Mouse (Mus musculus) hindbrain, embryonic 16.5 days (tissue): ENCODE results near the gene Cracr2b. TPM values are rescaled to one million over a fixed set of nuclear protein-coding genes. Genes with fewer than 3 reads are reported as not detected.

Experiments used
- ATAC-seq: fragments of 200-750 bp; cut with Nextera tagmentation; 2 replicates; pipeline ENCODE4 v1.8.0; 2017; ENCODE audit warnings: moderate TSS enrichment, moderate library complexity
- H3K27ac ChIP-seq: fragments of 300-500 bp; sonication (generic); 2 replicates; pipeline ENCODE4 v1.5.1; 2014; ENCODE audit warnings: low read depth, mild to moderate bottlenecking, control low read depth, low read length, moderate library complexity
- H3K27me3 ChIP-seq: fragments of 300-500 bp; sonication (generic); replicated peaks from 2 replicates; pipeline ENCODE4 v1.6.1; 2014; ENCODE audit warnings: low read length; ENCODE audit not compliant: control insufficient read depth, insufficient read depth
- H3K36me3 ChIP-seq: fragments of 300-500 bp; sonication (generic); 2 replicates; pipeline ENCODE4 v1.6.1; 2014; ENCODE audit warnings: mild to moderate bottlenecking, low read length, moderate library complexity, mixed read lengths; ENCODE audit not compliant: control insufficient read depth, insufficient read depth
- H3K4me1 ChIP-seq: fragments of 300-500 bp; sonication (generic); 2 replicates; pipeline ENCODE4 v1.6.1; 2014; ENCODE audit warnings: low read depth, low read length; ENCODE audit not compliant: control insufficient read depth, insufficient read depth
- H3K4me2 ChIP-seq: fragments of 300-500 bp; sonication (generic); 2 replicates; pipeline ENCODE4 v1.6.1; 2014; ENCODE audit warnings: mild to moderate bottlenecking, low read length, control low read depth, moderate library complexity
- H3K4me3 ChIP-seq: fragments of 300-500 bp; sonication (generic); 2 replicates; pipeline ENCODE4 v1.5.1; 2014; ENCODE audit warnings: mild to moderate bottlenecking, low read length, control low read depth, moderate library complexity
- H3K9ac ChIP-seq: fragments of 300-500 bp; sonication (generic); 2 replicates; pipeline ENCODE4 v1.6.1; 2014; ENCODE audit warnings: low read depth, mild to moderate bottlenecking, control low read depth, low read length, moderate library complexity
- H3K9me3 ChIP-seq: fragments of 300-500 bp; sonication (generic); 2 replicates; pipeline ENCODE4 v1.6.1; 2014; ENCODE audit warnings: mild to moderate bottlenecking, low read length, moderate library complexity; ENCODE audit not compliant: control insufficient read depth
- WGBS: fragments of 180-500 bp; shearing (Covaris S2); extraction: QIAGEN DNeasy Blood & Tissue Kit; methylation state at CpG from one replicate; pipeline ENCODE4 v1.1.7; 2014; 5-methylcytosine and 5-hydroxymethylcytosine counted together
- polyA plus RNA-seq: library from polyadenylated mRNA; unstranded; fragments of >200 nt; fragmentation: Nextera tagmentation; extraction: Ambion mirVana; gene quantifications from 2 replicates; pipeline ENCODE4 v1.2.1, GENCODE M21; 2015

Cracr2b gene
- polyA plus RNA-seq, 1 experiment from 2014 or later, result 10.8 TPM

DNA sequence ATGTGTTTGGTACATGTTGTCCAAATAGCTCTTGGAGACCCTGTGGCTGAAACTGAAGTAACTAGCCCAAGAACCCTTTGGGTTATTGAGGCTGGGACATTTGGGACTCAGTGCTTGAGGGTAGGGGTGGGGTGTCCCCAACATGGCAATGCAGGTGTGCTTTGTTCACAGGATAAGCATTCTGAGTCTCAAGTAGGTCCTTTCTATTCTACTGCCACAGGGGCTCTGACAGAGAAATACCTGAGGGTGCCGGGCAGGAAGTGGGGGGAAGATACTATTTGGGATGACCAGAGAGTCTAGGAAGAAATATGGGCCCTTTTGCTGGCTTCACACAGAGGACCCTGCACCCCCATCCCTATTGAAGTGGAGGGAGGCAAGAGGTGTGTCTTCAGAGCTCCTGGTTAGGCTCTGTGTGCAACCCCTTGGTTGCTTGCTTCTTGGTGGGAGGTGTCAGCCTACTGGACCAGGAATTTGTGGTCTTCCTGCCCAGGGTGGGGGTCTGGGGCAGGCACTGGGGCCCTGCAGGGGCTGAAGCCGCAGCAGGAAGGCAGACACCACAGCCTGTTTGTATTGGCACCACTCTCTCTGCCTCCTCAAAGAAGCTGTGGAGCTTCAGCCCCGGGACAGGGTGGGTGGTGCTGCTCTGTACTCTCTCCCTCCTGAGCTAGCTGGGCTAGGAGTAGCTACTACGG, 16.8 kb downstream of the Cracr2b start:
- no peak overlapping the region for H3K4me3 ChIP-seq
- H3K9me3 ChIP-seq, result no peaks in the 10 kb centered on the region
- H3K27me3 ChIP-seq, result peaks cover 5% of the 10 kb centered on the region; the same call in 1 of the 2 replicates
- H3K36me3 ChIP-seq, result peaks cover 1% of the 10 kb centered on the region; the same call in 1 of the 2 replicates
- no peak overlapping the region for H3K9ac ChIP-seq
- H3K27ac ChIP-seq, result no peak overlapping the region; the same call in 1 of the 2 replicates
- no peak for ATAC-seq
- no peak overlapping the region for H3K4me2 ChIP-seq
- WGBS, result 80% methylated on average over 4 of the region's 4 CpGs
- peaks cover 41% of the 10 kb centered on the region for H3K4me1 ChIP-seq

DNA sequence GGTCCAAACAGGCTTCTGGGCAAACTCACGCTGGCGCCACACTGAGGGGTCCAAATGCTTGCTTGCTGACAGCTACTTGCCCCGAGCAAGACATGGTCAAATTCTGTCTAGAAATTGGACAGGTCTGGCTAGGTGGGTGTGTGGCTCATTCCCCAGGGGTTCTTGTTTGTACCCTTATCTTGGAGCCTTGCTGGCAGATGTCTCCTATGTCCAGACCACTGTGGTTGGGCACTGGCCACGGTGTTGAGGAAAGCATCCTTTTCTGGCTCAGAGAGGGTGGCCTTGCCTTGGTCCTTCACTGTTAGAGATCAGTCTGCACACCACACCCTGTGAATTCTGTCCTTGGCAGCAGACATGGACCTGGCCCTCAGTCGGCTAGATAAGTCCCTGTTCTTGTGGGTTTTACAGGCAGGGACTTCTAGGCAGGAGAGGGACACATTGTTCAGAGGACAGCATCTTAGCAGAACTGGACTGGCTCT, 17.4 kb downstream of the Cracr2b start:
- no peak for ATAC-seq
- no peaks in the 10 kb centered on the region for H3K36me3 ChIP-seq
- H3K27ac ChIP-seq, result no peak overlapping the region
- H3K4me2 ChIP-seq, result no peak overlapping the region
- 77% methylated on average over 5 of the region's 5 CpGs for WGBS
- no peak overlapping the region; the same call in 1 of the 2 replicates for H3K9ac ChIP-seq
- H3K4me1 ChIP-seq, result peaks cover 46% of the 10 kb centered on the region
- no peak overlapping the region for H3K4me3 ChIP-seq
- peaks cover 5% of the 10 kb centered on the region; the same call in 1 of the 2 replicates for H3K27me3 ChIP-seq
- no peaks in the 10 kb centered on the region for H3K9me3 ChIP-seq

DNA sequence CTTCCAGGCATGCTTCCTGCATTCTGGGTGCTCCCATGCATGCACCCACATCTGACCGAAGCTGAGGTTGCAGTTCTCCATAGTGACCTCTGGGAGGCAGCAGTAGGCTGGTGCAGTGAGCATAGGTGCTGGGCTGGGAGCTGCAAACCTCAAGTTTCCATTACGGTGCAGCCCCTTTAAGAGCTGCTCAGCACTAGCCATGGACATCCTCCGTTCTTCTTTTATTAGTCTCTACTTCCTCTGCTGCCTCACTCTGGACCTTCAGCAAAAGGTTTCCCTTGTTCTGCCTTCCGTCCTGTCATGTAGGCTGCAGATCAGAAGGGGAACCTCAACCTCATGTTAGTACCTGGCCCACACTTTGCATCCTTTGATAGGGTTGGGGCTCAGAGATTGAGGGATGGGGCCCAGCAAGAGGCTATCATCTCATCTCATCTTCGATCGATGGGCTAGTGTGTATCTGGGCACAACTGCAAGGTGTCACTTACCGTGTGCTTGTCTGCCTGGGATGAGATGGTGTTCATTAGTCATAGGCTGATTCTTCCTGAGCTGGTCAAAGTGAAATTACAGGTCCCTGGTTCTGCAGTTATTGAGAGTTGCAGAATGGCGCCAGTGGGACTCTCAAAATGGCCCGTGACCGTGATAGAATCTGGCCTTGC, 20.1 kb downstream of the Cracr2b start:
- Histone ChIP-seq H3K9ac (peak overlapping the region; percentile 80), H3K27me3 (peaks cover 5% of the 10 kb centered on the region; the same call in 1 of the 2 replicates), H3K9me3 (no peaks in the 10 kb centered on the region), H3K4me3 (peak overlapping the region; percentile 73), H3K36me3 (no peaks in the 10 kb centered on the region), H3K4me2 (peak overlapping the region; percentile 87), H3K4me1 (peaks cover 42% of the 10 kb centered on the region), H3K27ac (peak overlapping the region; percentile 83)
- WGBS, result 10% methylated on average over 10 of the region's 10 CpGs
- ATAC-seq, result peak; percentile 38

GRCm38 (mm10) chr7:141481498-141482401, 20.9 kb downstream of the Cracr2b start:
- Histone ChIP-seq H3K27me3 (peaks cover 5% of the 10 kb centered on the region; the same call in 1 of the 2 replicates), H3K4me3 (peak overlapping the region; percentile 73), H3K9me3 (no peaks in the 10 kb centered on the region), H3K4me1 (peaks cover 37% of the 10 kb centered on the region), H3K4me2 (peak overlapping the region; percentile 87), H3K36me3 (no peaks in the 10 kb centered on the region), H3K27ac (peak overlapping the region; percentile 83), H3K9ac (peak overlapping the region; percentile 80)
- WGBS, result under 1% methylated on average over 74 of the region's 81 CpGs
- ATAC-seq, result peak; percentile 58

GRCm38 (mm10) chr7:141482531-141483024, 21.7 kb downstream of the Cracr2b start:
- peak; percentile 10; the same call in 1 of the 2 replicates for ATAC-seq
- H3K9ac ChIP-seq, result peak overlapping the region; percentile 80
- WGBS, result 3% methylated on average over 11 of the region's 11 CpGs
- peak overlapping the region; percentile 83 for H3K27ac ChIP-seq
- H3K4me1 ChIP-seq, result peaks cover 36% of the 10 kb centered on the region
- peak overlapping the region; percentile 73 for H3K4me3 ChIP-seq
- no peaks in the 10 kb centered on the region for H3K27me3 ChIP-seq
- H3K9me3 ChIP-seq, result no peaks in the 10 kb centered on the region
- H3K36me3 ChIP-seq, result no peaks in the 10 kb centered on the region
- H3K4me2 ChIP-seq, result peak overlapping the region; percentile 87

GRCm38 (mm10) chr7:141483114-141483653, 22.3 kb downstream of the Cracr2b start:
- peaks cover 36% of the 10 kb centered on the region for H3K4me1 ChIP-seq
- peak overlapping the region; percentile 87 for H3K4me2 ChIP-seq
- H3K27me3 ChIP-seq, result no peaks in the 10 kb centered on the region
- peak overlapping the region; percentile 73 for H3K4me3 ChIP-seq
- no peaks in the 10 kb centered on the region for H3K36me3 ChIP-seq
- H3K27ac ChIP-seq, result no peak overlapping the region
- no peak overlapping the region; the same call in 1 of the 2 replicates for H3K9ac ChIP-seq
- no peaks in the 10 kb centered on the region for H3K9me3 ChIP-seq
- ATAC-seq, result no peak
- 76% methylated on average over 6 of the region's 6 CpGs for WGBS

- peaks cover 36% of the 10 kb centered on the region for H3K4me1 ChIP-seq
- ATAC-seq, result no peak
- 0 out of 2 replicates have a peak overlapping the region, but pooled peaks have one; percentile 28 for H3K9ac ChIP-seq
- H3K4me2 ChIP-seq, result no peak overlapping the region
- H3K27me3 ChIP-seq, result no peaks in the 10 kb centered on the region
- H3K4me3 ChIP-seq, result no peak overlapping the region
- WGBS, result 66% methylated on average over 5 of the region's 5 CpGs
- H3K36me3 ChIP-seq, result no peaks in the 10 kb centered on the region
- no peak overlapping the region for H3K27ac ChIP-seq
- no peaks in the 10 kb centered on the region for H3K9me3 ChIP-seq
These were observed 23.6 kb downstream of the Cracr2b start for GRCm38 (mm10) chr7:141484186-141485120.

DNA sequence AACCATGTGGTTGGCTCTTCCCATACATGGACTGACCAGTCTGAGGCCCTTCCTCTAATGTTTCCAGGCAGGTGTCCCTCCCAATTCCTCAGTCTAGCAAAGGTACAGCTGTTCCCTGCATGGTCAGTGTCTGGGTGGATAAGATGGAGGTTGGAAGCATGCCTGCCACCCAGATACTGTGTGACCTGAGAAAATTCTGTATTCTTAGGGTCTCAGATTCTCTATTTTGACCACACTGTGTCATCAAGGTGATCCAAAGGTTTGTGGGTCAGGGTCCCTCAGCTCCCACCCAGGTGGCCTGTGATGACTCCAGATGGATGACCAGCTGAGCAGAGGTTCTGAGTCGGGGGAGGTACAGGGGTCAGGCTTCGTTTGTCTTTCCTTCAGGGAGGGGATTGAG, 24.3 kb downstream of the Cracr2b start:
- H3K4me1 ChIP-seq, result peaks cover 36% of the 10 kb centered on the region
- H3K9me3 ChIP-seq, result no peaks in the 10 kb centered on the region
- H3K36me3 ChIP-seq, result no peaks in the 10 kb centered on the region
- WGBS, result 80% methylated on average over 2 of the region's 2 CpGs
- H3K9ac ChIP-seq, result no peak overlapping the region
- no peak overlapping the region for H3K4me2 ChIP-seq
- ATAC-seq, result no peak
- H3K27ac ChIP-seq, result no peak overlapping the region
- H3K4me3 ChIP-seq, result no peak overlapping the region
- H3K27me3 ChIP-seq, result no peaks in the 10 kb centered on the region
